In genomic region chr1:92847873-92848839, GRCm38 (mm10) we compare ENCODE assay signal across 8 mouse cellular contexts. TPM values are rescaled to one million over a fixed set of nuclear protein-coding genes. Genes with fewer than 3 reads are reported as not detected.
A peak's percentile ranks its signal among the peaks of the same experiment; 100 is the strongest.
DNase-seq lines count a peak whose midpoint lies in the region; ATAC-seq and TF ChIP-seq lines count a peak whose summit lies in the region.

No protein-coding gene starts in this region.

- H3K36me3 ChIP-seq in embryonic facial prominence, embryonic 11.5 days (replicated peaks; ENCODE audit: control insufficient read depth, insufficient read depth, low read depth, low read length), result no peaks in the 10 kb centered on the region
- peaks cover 2% of the 10 kb centered on the region; the same call in 1 of the 2 replicates for H3K36me3 ChIP-seq in limb, embryonic 11.5 days (ENCODE audit: control insufficient read depth, insufficient read depth, low read length)

- peak overlapping the region; percentile 44; the same call in 1 of the 2 replicates for H3K9ac ChIP-seq in embryonic facial prominence, embryonic 11.5 days (replicated peaks; ENCODE audit: low read length)
- H3K9ac ChIP-seq in limb, embryonic 11.5 days (ENCODE audit: low read length), result peak overlapping the region; percentile 43; the same call in 1 of the 2 replicates

- H3K4me2 ChIP-seq in embryonic facial prominence, embryonic 11.5 days (ENCODE audit: low read depth, low read length), result peak overlapping the region; percentile 46
- peak overlapping the region; percentile 51 for H3K4me2 ChIP-seq in limb, embryonic 11.5 days (ENCODE audit: low read depth, severe bottlenecking)

- H3K4me1 ChIP-seq in embryonic facial prominence, embryonic 11.5 days (ENCODE audit: control insufficient read depth, insufficient read depth, low read length), result peaks cover 7% of the 10 kb centered on the region; the same call in 1 of the 2 replicates
- H3K4me1 ChIP-seq in limb, embryonic 11.5 days (ENCODE audit: control insufficient read depth, insufficient read depth, low read length), result peaks cover 27% of the 10 kb centered on the region
- H3K4me1 ChIP-seq in olfactory bulb, adult 2 months (ENCODE audit: control insufficient read depth, insufficient read depth, low read length), result peaks cover 48% of the 10 kb centered on the region

- TF ChIP-seq POLR2A in olfactory bulb, adult 2 months (IDR thresholded peaks at IDR 0.05; ENCODE audit: insufficient read depth, low read depth, low read length), result no peak

- intact Hi-C loops in left cerebral cortex, adult 2 months (cut with DNase I), result no loop called here

- H3K27ac ChIP-seq in left cerebral cortex, adult 2 months, result peak overlapping the region; percentile 85
- no peak overlapping the region; the same call in 1 of the 2 replicates for H3K27ac ChIP-seq in embryonic facial prominence, embryonic 11.5 days (replicated peaks; ENCODE audit: low read depth, low read length)
- no peak overlapping the region for H3K27ac ChIP-seq in limb, embryonic 11.5 days (replicated peaks; ENCODE audit: low read depth, low read length)
- peak overlapping the region; percentile 16; the same call in 1 of the 2 replicates for H3K27ac ChIP-seq in olfactory bulb, adult 2 months (ENCODE audit: insufficient read depth, low read depth, low read length)

- WGBS in embryonic facial prominence, embryonic 11.5 days, result 16% methylated on average over 40 of the region's 41 CpGs
- WGBS in limb, embryonic 11.5 days, result 9% methylated on average over 40 of the region's 41 CpGs
- 11% methylated on average over 41 of the region's 41 CpGs for WGBS in olfactory bulb, adult 2 months

- DNase-seq in left cerebral cortex, adult 2 months (ENCODE audit: extremely low spot score in 1 of 2, low spot score in 2 of 2), result peak in 1 of 2 experiments; percentile 37
- DNase-seq in left cerebral cortex, adult 11 months (ENCODE audit: low spot score), result no peak
- DNase-seq in embryonic facial prominence, embryonic 11.5 days (ENCODE audit: low spot score), result peak; percentile 67
- peak; percentile 66 for DNase-seq in limb, embryonic 11.5 days (ENCODE audit: low spot score)
- DNase-seq in layer of hippocampus, adult 9-10 months (ENCODE audit: low spot score), result no peak
- no peak for DNase-seq in cerebellum, adult 9-11 months
- no peak for DNase-seq in cerebellum, adult 11 months

- no peaks in the 10 kb centered on the region for H3K27me3 ChIP-seq in embryonic facial prominence, embryonic 11.5 days (ENCODE audit: control insufficient read depth, insufficient read depth, low read length)
- no peaks in the 10 kb centered on the region for H3K27me3 ChIP-seq in limb, embryonic 11.5 days (ENCODE audit: control insufficient read depth, insufficient read depth, low read length)

- H3K9me3 ChIP-seq in embryonic facial prominence, embryonic 11.5 days (replicated peaks; ENCODE audit: control insufficient read depth, low read length), result no peaks in the 10 kb centered on the region
- H3K9me3 ChIP-seq in limb, embryonic 11.5 days (ENCODE audit: control insufficient read depth, low read length), result no peaks in the 10 kb centered on the region

- TF ChIP-seq CTCF in left cerebral cortex, adult 2 months (IDR thresholded peaks at IDR 0.05), result no peak
- no peak for TF ChIP-seq CTCF in olfactory bulb, adult 2 months (IDR thresholded peaks at IDR 0.05; ENCODE audit: insufficient read depth, low read depth, low read length)

- H3K4me3 ChIP-seq in left cerebral cortex, adult 2 months, result peak overlapping the region; percentile 47
- H3K4me3 ChIP-seq in embryonic facial prominence, embryonic 11.5 days (ENCODE audit: low read depth, low read length), result peak overlapping the region; percentile 22
- H3K4me3 ChIP-seq in limb, embryonic 11.5 days (ENCODE audit: low read depth, low read length), result peak overlapping the region; percentile 28
- peak overlapping the region; percentile 49 for H3K4me3 ChIP-seq in olfactory bulb, adult 2 months (ENCODE audit: insufficient read depth, low read depth, low read length)

- ATAC-seq in embryonic facial prominence, embryonic 11.5 days (replicated peaks; ENCODE audit: insufficient number of reproducible peaks, low FRiP score, low TSS enrichment, low read depth), result peak; percentile 68
- ATAC-seq in limb, embryonic 11.5 days (ENCODE audit: insufficient number of reproducible peaks, low FRiP score, low TSS enrichment, low read depth), result peak; percentile 41; the same call in 1 of the 2 replicates

RNA-seq across cellular contexts. Expression of gene Gpc1, which starts 16.7 kb away (rescaled TPM):
- 10 to 100 TPM; 88.7 to 94.1 TPM for total RNA-seq in left cerebral cortex, adult 2 months (2021)
- 37.7 and 41.9 TPM in 2 replicates for polyA plus RNA-seq in embryonic facial prominence, embryonic 11.5 days (2014; fragmentation: Nextera tagmentation; extraction: Ambion mirVana)
- polyA plus RNA-seq in limb, embryonic 11.5 days (2014; fragmentation: Nextera tagmentation; extraction: Ambion mirVana), result 51.7 and 56.6 TPM in 2 replicates
- not detected in 2 replicates for polyA plus RNA-seq in olfactory bulb, adult 2 months (2012; ENCODE audit: insufficient read depth, insufficient read length, low replicate concordance, missing spikeins)

RNA-seq across cellular contexts. Expression of gene Ankmy1, which starts 54.5 kb away (rescaled TPM):
- under 1 TPM; 0.29 to 0.37 TPM for total RNA-seq in left cerebral cortex, adult 2 months (2021)
- 0.67 and 0.93 TPM in 2 replicates for polyA plus RNA-seq in embryonic facial prominence, embryonic 11.5 days (2014; fragmentation: Nextera tagmentation; extraction: Ambion mirVana)
- 0.47 and 0.92 TPM in 2 replicates for polyA plus RNA-seq in limb, embryonic 11.5 days (2014; fragmentation: Nextera tagmentation; extraction: Ambion mirVana)
- not detected in 2 replicates for polyA plus RNA-seq in olfactory bulb, adult 2 months (2012; ENCODE audit: insufficient read depth, insufficient read length, low replicate concordance, missing spikeins)

RNA-seq across cellular contexts. Expression of gene Dusp28, which starts 58.6 kb away (rescaled TPM):
- 10 to 100 TPM; 15.8 to 16.2 TPM for total RNA-seq in left cerebral cortex, adult 2 months (2021)
- polyA plus RNA-seq in embryonic facial prominence, embryonic 11.5 days (2014; fragmentation: Nextera tagmentation; extraction: Ambion mirVana), result 7.2 and 10.3 TPM in 2 replicates
- polyA plus RNA-seq in limb, embryonic 11.5 days (2014; fragmentation: Nextera tagmentation; extraction: Ambion mirVana), result 7.9 and 10.1 TPM in 2 replicates
- polyA plus RNA-seq in olfactory bulb, adult 2 months (2012; ENCODE audit: insufficient read depth, insufficient read length, low replicate concordance, missing spikeins), result not detected in 2 replicates

Comparison
In these comparisons a context has a peak if more than half of its experiments do, and no peak if none do; other contexts are left out.
1. DNase-seq: peak in embryonic facial prominence, embryonic 11.5 days (single experiment) and limb, embryonic 11.5 days (single experiment); none in left cerebral cortex, adult 11 months (single experiment), layer of hippocampus, adult 9-10 months (single experiment), cerebellum, adult 9-11 months (single experiment) and cerebellum, adult 11 months (single experiment).
2. H3K27ac ChIP-seq: peak in left cerebral cortex, adult 2 months (single experiment) and olfactory bulb, adult 2 months (single experiment); none in embryonic facial prominence, embryonic 11.5 days (single experiment) and limb, embryonic 11.5 days (single experiment).
3. RNA of gene Gpc1, which starts 16.7 kb away (polyA plus RNA-seq): 51.7 to 56.6 TPM in limb, embryonic 11.5 days and 37.7 to 41.9 TPM in embryonic facial prominence, embryonic 11.5 days; not detected in olfactory bulb, adult 2 months; every median in the first group is over 10 times any median in the second.
4. Peak in every context shown above with its lines, with median percentiles within 50 percentile points of each other: H3K4me3 ChIP-seq.